Mouse (Mus musculus) common myeloid progenitor, adult 5-6 weeks (primary cell): ENCODE data around the gene Mphosph9. TPM values are rescaled to one million over a fixed set of nuclear protein-coding genes. Genes with fewer than 3 reads are reported as not detected.

ENCODE experiments used
- ATAC-seq: replicated peaks from 2 replicates; pipeline ENCODE4 v1.8.0; 2016; ENCODE audit warnings: low read depth, mild to moderate bottlenecking, moderate TSS enrichment, inconsistent platforms; ENCODE audit not compliant: poor library complexity, severe bottlenecking
- total RNA-seq: library from RNA; stranded (forward); fragments of 200-1000, 187-1606 nt; gene quantifications from 2 replicates; pipeline ENCODE4 v1.2.3, GENCODE M21; 2017

The Mphosph9 gene
- total RNA-seq, 1 experiment from 2014 or later, result 40.4 TPM

GRCm38 (mm10) chr5:124201564-124201963 is 126.2 kb downstream of the Mphosph9 start:
- no peak for ATAC-seq

Other genes with a start within 250 kb of the Mphosph9 start
- gene Abcb9, start 232.2 kb downstream of the Mphosph9 start, total RNA-seq, result 0.87 and 2.9 TPM in 2 replicates
- 8.5 and 10.6 TPM in 2 replicates for gene Ogfod2, start 215.7 kb downstream of the Mphosph9 start, total RNA-seq
- 93.4 and 116 TPM in 2 replicates for gene Arl6ip4, start 211.9 kb downstream of the Mphosph9 start, total RNA-seq
- 12.6 and 17.5 TPM in 2 replicates for gene Pitpnm2, start 78.2 kb downstream of the Mphosph9 start, total RNA-seq
- gene 2810006K23Rik, start 117 bp upstream of the Mphosph9 start, total RNA-seq, result 22.9 and 25.5 TPM in 2 replicates
- 151 and 188 TPM in 2 replicates for gene Cdk2ap1, start 35.1 kb upstream of the Mphosph9 start, total RNA-seq
- gene Sbno1, start 98.0 kb upstream of the Mphosph9 start, total RNA-seq, result 195 and 219 TPM in 2 replicates
- 130 and 182 TPM in 2 replicates for gene Kmt5a, start 112.0 kb upstream of the Mphosph9 start, total RNA-seq
- 23.1 and 32.4 TPM in 2 replicates for gene Rilpl2, start 150.4 kb upstream of the Mphosph9 start, total RNA-seq
- 12.1 and 15.4 TPM in 2 replicates for gene Snrnp35, start 155.2 kb upstream of the Mphosph9 start, total RNA-seq
- 3.1 and 5.3 TPM in 2 replicates for gene Rilpl1, start 203.4 kb upstream of the Mphosph9 start, total RNA-seq
- 643 and 733 TPM in 2 replicates for gene Tmed2, start 212.7 kb upstream of the Mphosph9 start, total RNA-seq
- 18.5 and 21.4 TPM in 2 replicates for gene Ddx55, start 224.9 kb upstream of the Mphosph9 start, total RNA-seq